Mouse (Mus musculus) hindbrain, postnatal 0 days (tissue): Measurements from ENCODE around the gene Hpdl. TPM values are rescaled to one million over a fixed set of nuclear protein-coding genes. Genes with fewer than 3 reads are reported as not detected.
A peak's percentile ranks its signal among the peaks of the same experiment; 100 is the strongest.

Source experiments
- ATAC-seq: fragments of 200-750 bp; cut with Nextera tagmentation; 2 replicates; pipeline ENCODE4 v1.8.0; 2017; ENCODE audit warnings: mild to moderate bottlenecking, moderate TSS enrichment, moderate library complexity
- DNase-seq: peaks from one replicate; pipeline ENCODE4 v3.0.0-alpha.2; 2015; ENCODE audit warnings: low spot score
- H3K27ac ChIP-seq: fragments of 300-500 bp; sonication (generic); 2 replicates; pipeline ENCODE4 v1.5.1; 2014; ENCODE audit warnings: mild to moderate bottlenecking
- H3K27me3 ChIP-seq: fragments of 300-500 bp; sonication (generic); 2 replicates; pipeline ENCODE4 v1.6.1; 2014; ENCODE audit warnings: low read length, mixed read lengths; ENCODE audit not compliant: insufficient read depth
- H3K36me3 ChIP-seq: fragments of 300-500 bp; sonication (generic); 2 replicates; pipeline ENCODE4 v1.6.1; 2014; ENCODE audit warnings: low read length, mixed read lengths; ENCODE audit not compliant: insufficient read depth
- H3K4me1 ChIP-seq: fragments of 300-500 bp; sonication (generic); 2 replicates; pipeline ENCODE4 v1.6.1; 2014; ENCODE audit warnings: antibody characterized with exemption, low read length, mixed read lengths; ENCODE audit not compliant: insufficient read depth
- H3K4me2 ChIP-seq: fragments of 300-500 bp; sonication (generic); 2 replicates; pipeline ENCODE4 v1.6.1; 2014; ENCODE audit warnings: low read depth, mild to moderate bottlenecking, low read length, moderate library complexity, mixed read lengths
- H3K4me3 ChIP-seq: fragments of 300-500 bp; sonication (generic); 2 replicates; pipeline ENCODE4 v1.5.1; 2014; ENCODE audit warnings: low read length
- H3K9ac ChIP-seq: fragments of 300-500 bp; sonication (generic); replicated peaks from 2 replicates; pipeline ENCODE4 v1.6.1; 2014; ENCODE audit warnings: mild to moderate bottlenecking, low read length, moderate library complexity, mixed read lengths
- H3K9me3 ChIP-seq: fragments of 300-500 bp; sonication (generic); 2 replicates; pipeline ENCODE4 v1.6.1; 2016; ENCODE audit warnings: low read length, mixed read lengths
- CTCF ChIP-seq: IDR thresholded peaks from 2 replicates; pipeline ENCODE4 v1.5.1; 2016; ENCODE audit warnings: antibody characterized with exemption, control low read depth, low read depth
- WGBS: fragments of 180-500 bp; shearing (Covaris S2); extraction: QIAGEN DNeasy Blood & Tissue Kit; methylation state at CpG from one replicate; pipeline ENCODE4 v1.1.7; 2014; 5-methylcytosine and 5-hydroxymethylcytosine counted together
- polyA plus RNA-seq: library from polyadenylated mRNA; unstranded; fragments of >200 nt; fragmentation: Nextera tagmentation; extraction: Ambion mirVana; gene quantifications from 2 replicates; pipeline ENCODE4 v1.2.1, GENCODE M21; 2015
- total RNA-seq: library from RNA; depleted of rRNA; stranded (reverse); fragments of >200 nt; gene quantifications from 2 replicates; pipeline ENCODE4 v1.2.3, GENCODE M21; 2014

Hpdl gene
- total and polyA plus RNA-seq, 2 experiments from 2014 or later = 1.6 to 4.9 TPM

GRCm38 (mm10) chr4:116824541-116825004 is 3.1 kb upstream of the Hpdl start:
- peaks cover 15% of the 10 kb centered on the region; the same call in 1 of the 2 replicates for H3K4me1 ChIP-seq
- under 1% methylated on average over 29 of the region's 29 CpGs for WGBS
- peak overlapping the region; percentile 80 for H3K27ac ChIP-seq
- H3K9me3 ChIP-seq = no peaks in the 10 kb centered on the region
- peak overlapping the region; percentile 70 for H3K4me2 ChIP-seq
- H3K9ac ChIP-seq = peak overlapping the region; percentile 61
- H3K4me3 ChIP-seq = peak overlapping the region; percentile 51
- DNase-seq (peak; percentile 84), ATAC-seq (peak; percentile 78)
- no peaks in the 10 kb centered on the region for H3K36me3 ChIP-seq
- TF ChIP-seq CTCF = no peak
- no peaks in the 10 kb centered on the region for H3K27me3 ChIP-seq

- H3K9ac ChIP-seq = peak overlapping the region; percentile 51
- H3K36me3 ChIP-seq = no peaks in the 10 kb centered on the region
- no peaks in the 10 kb centered on the region for H3K9me3 ChIP-seq
- peak; percentile 62 for DNase-seq
- no peak overlapping the region for H3K27ac ChIP-seq
- peak overlapping the region; percentile 40 for H3K4me3 ChIP-seq
- TF ChIP-seq CTCF = peak; percentile 62
- peak; percentile 74 for ATAC-seq
- peak overlapping the region; percentile 87 for H3K4me2 ChIP-seq
- H3K27me3 ChIP-seq = no peaks in the 10 kb centered on the region
- peaks cover 15% of the 10 kb centered on the region; the same call in 1 of the 2 replicates for H3K4me1 ChIP-seq
- WGBS = under 1% methylated on average over 51 of the region's 51 CpGs
These were observed 409 bp downstream of the Hpdl start for GRCm38 (mm10) chr4:116820902-116821693.

- 25% methylated on average over 32 of the region's 32 CpGs for WGBS
- no peak for ATAC-seq
- peak overlapping the region; percentile 51; the same call in 1 of the 2 replicates for H3K9ac ChIP-seq
These were observed 1.3 kb downstream of the Hpdl start for GRCm38 (mm10) chr4:116819968-116820901.

GRCm38 (mm10) chr4:116817486-116817885 is 4.0 kb downstream of the Hpdl start:
- Histone ChIP-seq H3K9ac (no peak overlapping the region), H3K9me3 (no peaks in the 10 kb centered on the region), H3K27me3 (no peaks in the 10 kb centered on the region), H3K36me3 (no peaks in the 10 kb centered on the region), H3K4me2 (no peak overlapping the region), H3K27ac (no peak overlapping the region), H3K4me1 (peaks cover 10% of the 10 kb centered on the region; the same call in 1 of the 2 replicates), H3K4me3 (no peak overlapping the region)
- no peak for TF ChIP-seq CTCF
- DNase-seq = no peak
- ATAC-seq = no peak; the same call in 1 of the 2 replicates
- WGBS = 79% methylated on average over 6 of the region's 6 CpGs

More at GRCm38 (mm10) chr4:116819968-116820901, 1.3 kb downstream of the Hpdl start:
- H3K4me1 ChIP-seq = peaks cover 14% of the 10 kb centered on the region; the same call in 1 of the 2 replicates
- no peaks in the 10 kb centered on the region for H3K9me3 ChIP-seq
- no peaks in the 10 kb centered on the region for H3K27me3 ChIP-seq
- H3K27ac ChIP-seq = no peak overlapping the region
- peak overlapping the region; percentile 87 for H3K4me2 ChIP-seq
- no peak for DNase-seq
- TF ChIP-seq CTCF = no peak
- no peaks in the 10 kb centered on the region for H3K36me3 ChIP-seq
- peak overlapping the region; percentile 40 for H3K4me3 ChIP-seq

- no peak for DNase-seq
- 87% methylated on average over 5 of the region's 5 CpGs for WGBS
- ATAC-seq = no peak
- TF ChIP-seq CTCF = no peak
- Histone ChIP-seq H3K27ac (no peak overlapping the region), H3K4me2 (no peak overlapping the region), H3K9ac (no peak overlapping the region), H3K9me3 (no peaks in the 10 kb centered on the region), H3K4me3 (no peak overlapping the region), H3K4me1 (no peaks in the 10 kb centered on the region), H3K36me3 (no peaks in the 10 kb centered on the region), H3K27me3 (no peaks in the 10 kb centered on the region)
These were observed 6.2 kb downstream of the Hpdl start for GRCm38 (mm10) chr4:116815276-116815675.

- Histone ChIP-seq H3K9ac (no peak overlapping the region), H3K4me3 (no peak overlapping the region), H3K27ac (no peak overlapping the region), H3K9me3 (no peaks in the 10 kb centered on the region), H3K36me3 (no peaks in the 10 kb centered on the region), H3K4me1 (peaks cover 8% of the 10 kb centered on the region; the same call in 1 of the 2 replicates), H3K4me2 (no peak overlapping the region), H3K27me3 (no peaks in the 10 kb centered on the region)
- ATAC-seq = no peak
- no peak for DNase-seq
- no peak for TF ChIP-seq CTCF
- 91% methylated on average over 3 of the region's 3 CpGs for WGBS
These were observed 10.5 kb downstream of the Hpdl start for GRCm38 (mm10) chr4:116811012-116811411.
